Mouse (Mus musculus): Measurements from ENCODE around the gene Ppp1r16b. TPM values are rescaled to one million over a fixed set of nuclear protein-coding genes. Genes with fewer than 3 reads are reported as not detected.

The Ppp1r16b gene
- polyA plus RNA-seq, 1 experiment from 2014 or later: 14.1 TPM

- H3K27me3 ChIP-seq (ENCODE audit: insufficient read depth, low read length): no peaks in the 10 kb centered on the region
- H3K27ac ChIP-seq (ENCODE audit: low read length): no peak overlapping the region
- no peaks in the 10 kb centered on the region for H3K9me3 ChIP-seq (ENCODE audit: low read length)
- 32% methylated on average over 5 of the region's 5 CpGs for WGBS
- H3K9ac ChIP-seq (replicated peaks; ENCODE audit: low read length): no peak overlapping the region
- H3K4me1 ChIP-seq (ENCODE audit: insufficient read depth, low read length): peaks cover 3% of the 10 kb centered on the region; the same call in 1 of the 2 replicates
- no peak overlapping the region for H3K4me2 ChIP-seq (replicated peaks; ENCODE audit: low read depth, low read length)
- H3K36me3 ChIP-seq (ENCODE audit: insufficient read depth, low read length): no peaks in the 10 kb centered on the region
- no peak for ATAC-seq (ENCODE audit: low FRiP score, low TSS enrichment)
- H3K4me3 ChIP-seq (ENCODE audit: low read length): no peak overlapping the region
Observed at GRCm38 (mm10) chr2:158716066-158716465, 50.9 kb downstream of the Ppp1r16b start.

GRCm38 (mm10) chr2:158717551-158718418 lies 52.6 kb downstream of the Ppp1r16b start:
- Histone ChIP-seq H3K27me3 (ENCODE audit: insufficient read depth, low read length) (no peaks in the 10 kb centered on the region), H3K9me3 (ENCODE audit: low read length) (no peaks in the 10 kb centered on the region), H3K4me2 (replicated peaks; ENCODE audit: low read depth, low read length) (no peak overlapping the region), H3K4me3 (ENCODE audit: low read length) (no peak overlapping the region), H3K36me3 (ENCODE audit: insufficient read depth, low read length) (no peaks in the 10 kb centered on the region), H3K4me1 (ENCODE audit: insufficient read depth, low read length) (peaks cover 3% of the 10 kb centered on the region; the same call in 1 of the 2 replicates), H3K27ac (ENCODE audit: low read length) (no peak overlapping the region), H3K9ac (replicated peaks; ENCODE audit: low read length) (no peak overlapping the region)
- WGBS: 82% methylated on average over 5 of the region's 5 CpGs
- no peak for ATAC-seq (ENCODE audit: low FRiP score, low TSS enrichment)

- Histone ChIP-seq H3K4me3 (ENCODE audit: low read length) (no peak overlapping the region), H3K36me3 (ENCODE audit: insufficient read depth, low read length) (no peaks in the 10 kb centered on the region), H3K9me3 (ENCODE audit: low read length) (no peaks in the 10 kb centered on the region), H3K9ac (replicated peaks; ENCODE audit: low read length) (no peak overlapping the region), H3K4me1 (ENCODE audit: insufficient read depth, low read length) (peaks cover 6% of the 10 kb centered on the region; the same call in 1 of the 2 replicates), H3K27ac (ENCODE audit: low read length) (no peak overlapping the region), H3K27me3 (ENCODE audit: insufficient read depth, low read length) (no peaks in the 10 kb centered on the region), H3K4me2 (replicated peaks; ENCODE audit: low read depth, low read length) (no peak overlapping the region)
- no peak; the same call in 1 of the 2 replicates for ATAC-seq (ENCODE audit: low FRiP score, low TSS enrichment)
- 79% methylated on average over 12 of the region's 12 CpGs for WGBS
Observed at GRCm38 (mm10) chr2:158718816-158719549, 53.8 kb downstream of the Ppp1r16b start.

- Histone ChIP-seq H3K4me3 (ENCODE audit: low read length) (no peak overlapping the region), H3K27me3 (ENCODE audit: insufficient read depth, low read length) (no peaks in the 10 kb centered on the region), H3K36me3 (ENCODE audit: insufficient read depth, low read length) (no peaks in the 10 kb centered on the region), H3K4me2 (replicated peaks; ENCODE audit: low read depth, low read length) (no peak overlapping the region), H3K9me3 (ENCODE audit: low read length) (no peaks in the 10 kb centered on the region), H3K4me1 (ENCODE audit: insufficient read depth, low read length) (peaks cover 6% of the 10 kb centered on the region; the same call in 1 of the 2 replicates), H3K27ac (ENCODE audit: low read length) (no peak overlapping the region), H3K9ac (replicated peaks; ENCODE audit: low read length) (no peak overlapping the region)
- WGBS: 73% methylated on average over 16 of the region's 16 CpGs
- no peak for ATAC-seq (ENCODE audit: low FRiP score, low TSS enrichment)
Observed at GRCm38 (mm10) chr2:158720715-158721370, 55.6 kb downstream of the Ppp1r16b start.

- no peak overlapping the region for H3K27ac ChIP-seq (ENCODE audit: low read length)
- H3K4me1 ChIP-seq (ENCODE audit: insufficient read depth, low read length): 0 out of 2 replicates have a peak, but pooled peaks cover 3% of the 10 kb centered on the region
- H3K9me3 ChIP-seq (ENCODE audit: low read length): no peaks in the 10 kb centered on the region
- H3K36me3 ChIP-seq (ENCODE audit: insufficient read depth, low read length): no peaks in the 10 kb centered on the region
- no peak overlapping the region for H3K4me3 ChIP-seq (ENCODE audit: low read length)
- H3K4me2 ChIP-seq (replicated peaks; ENCODE audit: low read depth, low read length): no peak overlapping the region
- no peak overlapping the region for H3K9ac ChIP-seq (replicated peaks; ENCODE audit: low read length)
- no peak for ATAC-seq (ENCODE audit: low FRiP score, low TSS enrichment)
- no peaks in the 10 kb centered on the region for H3K27me3 ChIP-seq (ENCODE audit: insufficient read depth, low read length)
- WGBS: 66% methylated on average over 3 of the region's 3 CpGs
Observed at GRCm38 (mm10) chr2:158721481-158721880, 56.3 kb downstream of the Ppp1r16b start.

- ATAC-seq (ENCODE audit: low FRiP score, low TSS enrichment): no peak
- Histone ChIP-seq H3K27me3 (ENCODE audit: insufficient read depth, low read length) (no peaks in the 10 kb centered on the region), H3K27ac (ENCODE audit: low read length) (peak overlapping the region; percentile 63), H3K9ac (replicated peaks; ENCODE audit: low read length) (no peak overlapping the region), H3K4me1 (ENCODE audit: insufficient read depth, low read length) (0 out of 2 replicates have a peak, but pooled peaks cover 3% of the 10 kb centered on the region), H3K4me2 (replicated peaks; ENCODE audit: low read depth, low read length) (no peak overlapping the region), H3K9me3 (ENCODE audit: low read length) (no peaks in the 10 kb centered on the region), H3K36me3 (ENCODE audit: insufficient read depth, low read length) (no peaks in the 10 kb centered on the region), H3K4me3 (ENCODE audit: low read length) (no peak overlapping the region)
- WGBS: 78% methylated on average over 4 of the region's 4 CpGs
Observed at GRCm38 (mm10) chr2:158722135-158722534, 56.9 kb downstream of the Ppp1r16b start.

- 49% methylated on average over 6 of the region's 6 CpGs for WGBS
- H3K36me3 ChIP-seq (ENCODE audit: insufficient read depth, low read length): no peaks in the 10 kb centered on the region
- peak overlapping the region; percentile 67 for H3K27ac ChIP-seq (ENCODE audit: low read length)
Observed at GRCm38 (mm10) chr2:158722991-158723551, 57.9 kb downstream of the Ppp1r16b start.

GRCm38 (mm10) chr2:158723806-158724205 lies 58.6 kb downstream of the Ppp1r16b start:
- Histone ChIP-seq H3K27ac (ENCODE audit: low read length) (peak overlapping the region; percentile 67), H3K36me3 (ENCODE audit: insufficient read depth, low read length) (no peaks in the 10 kb centered on the region), H3K9me3 (ENCODE audit: low read length) (no peaks in the 10 kb centered on the region), H3K4me2 (replicated peaks; ENCODE audit: low read depth, low read length) (no peak overlapping the region), H3K27me3 (ENCODE audit: insufficient read depth, low read length) (no peaks in the 10 kb centered on the region), H3K4me3 (ENCODE audit: low read length) (no peak overlapping the region), H3K9ac (replicated peaks; ENCODE audit: low read length) (no peak overlapping the region), H3K4me1 (ENCODE audit: insufficient read depth, low read length) (0 out of 2 replicates have a peak, but pooled peaks cover 3% of the 10 kb centered on the region)
- 36% methylated on average over 6 of the region's 6 CpGs for WGBS
- ATAC-seq (ENCODE audit: low FRiP score, low TSS enrichment): no peak

More at GRCm38 (mm10) chr2:158722991-158723551, 57.9 kb downstream of the Ppp1r16b start:
- no peaks in the 10 kb centered on the region for H3K9me3 ChIP-seq (ENCODE audit: low read length)
- no peak overlapping the region for H3K9ac ChIP-seq (replicated peaks; ENCODE audit: low read length)
- no peaks in the 10 kb centered on the region for H3K27me3 ChIP-seq (ENCODE audit: insufficient read depth, low read length)
- no peak overlapping the region for H3K4me2 ChIP-seq (replicated peaks; ENCODE audit: low read depth, low read length)
- H3K4me3 ChIP-seq (ENCODE audit: low read length): no peak overlapping the region
- H3K4me1 ChIP-seq (ENCODE audit: insufficient read depth, low read length): 0 out of 2 replicates have a peak, but pooled peaks cover 3% of the 10 kb centered on the region
- no peak for ATAC-seq (ENCODE audit: low FRiP score, low TSS enrichment)

- no peaks in the 10 kb centered on the region for H3K27me3 ChIP-seq (ENCODE audit: insufficient read depth, low read length)
- H3K27ac ChIP-seq (ENCODE audit: low read length): no peak overlapping the region
- 0 out of 2 replicates have a peak, but pooled peaks cover 3% of the 10 kb centered on the region for H3K4me1 ChIP-seq (ENCODE audit: insufficient read depth, low read length)
- H3K36me3 ChIP-seq (ENCODE audit: insufficient read depth, low read length): no peaks in the 10 kb centered on the region
- ATAC-seq (ENCODE audit: low FRiP score, low TSS enrichment): no peak
- H3K9ac ChIP-seq (replicated peaks; ENCODE audit: low read length): no peak overlapping the region
- 62% methylated on average over 6 of the region's 6 CpGs for WGBS
- H3K4me3 ChIP-seq (ENCODE audit: low read length): no peak overlapping the region
- no peaks in the 10 kb centered on the region for H3K9me3 ChIP-seq (ENCODE audit: low read length)
- no peak overlapping the region for H3K4me2 ChIP-seq (replicated peaks; ENCODE audit: low read depth, low read length)
Observed at GRCm38 (mm10) chr2:158726252-158726651, 61.1 kb downstream of the Ppp1r16b start.

All from kidney, embryonic 16.5 days (tissue).